Mouse (Mus musculus): ENCODE data around the gene Scel. TPM values are rescaled to one million over a fixed set of nuclear protein-coding genes. Genes with fewer than 3 reads are reported as not detected.

Gene Scel
- polyA plus RNA-seq, 1 experiment from 2014 or later: 4.0 TPM

DNA sequence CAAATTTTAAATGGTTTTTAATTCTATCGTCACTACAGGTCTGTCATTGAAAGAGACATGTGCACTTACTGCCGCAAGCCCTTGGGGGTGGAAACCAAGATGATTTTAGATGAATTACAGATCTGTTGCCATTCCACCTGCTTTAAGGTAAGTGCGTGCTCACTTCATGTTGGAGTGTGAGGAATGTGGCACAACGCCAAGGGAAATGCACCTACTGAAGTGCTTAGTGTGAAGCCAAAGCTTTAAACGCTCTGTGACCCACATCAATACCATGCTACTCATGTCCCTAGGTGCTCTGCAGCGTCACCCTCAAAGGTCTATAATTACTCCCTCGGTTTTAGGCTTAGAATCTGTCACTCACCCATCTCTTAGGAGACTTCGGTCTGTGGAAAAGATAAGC is 94.9 kb downstream of the Scel start:
- 82% methylated on average over 8 of the region's 8 CpGs for WGBS
- no peak overlapping the region for H3K9ac ChIP-seq (replicated peaks; ENCODE audit: low read depth, low read length)
- H3K4me3 ChIP-seq (ENCODE audit: low read depth, low read length): no peak overlapping the region
- no peak overlapping the region for H3K4me2 ChIP-seq (replicated peaks; ENCODE audit: low read depth, low read length)
- H3K27ac ChIP-seq (ENCODE audit: low read length): no peak overlapping the region
- H3K27me3 ChIP-seq (ENCODE audit: control insufficient read depth, insufficient read depth, low read length): no peaks in the 10 kb centered on the region
- H3K36me3 ChIP-seq (ENCODE audit: control insufficient read depth, insufficient read depth, low read length): no peaks in the 10 kb centered on the region
- no peaks in the 10 kb centered on the region for H3K9me3 ChIP-seq (ENCODE audit: control insufficient read depth, low read depth, low read length)
- ATAC-seq (ENCODE audit: insufficient number of reproducible peaks, insufficient read depth, low FRiP score, low read depth): no peak
- H3K4me1 ChIP-seq (ENCODE audit: control insufficient read depth, insufficient read depth, low read length): no peaks in the 10 kb centered on the region

DNA sequence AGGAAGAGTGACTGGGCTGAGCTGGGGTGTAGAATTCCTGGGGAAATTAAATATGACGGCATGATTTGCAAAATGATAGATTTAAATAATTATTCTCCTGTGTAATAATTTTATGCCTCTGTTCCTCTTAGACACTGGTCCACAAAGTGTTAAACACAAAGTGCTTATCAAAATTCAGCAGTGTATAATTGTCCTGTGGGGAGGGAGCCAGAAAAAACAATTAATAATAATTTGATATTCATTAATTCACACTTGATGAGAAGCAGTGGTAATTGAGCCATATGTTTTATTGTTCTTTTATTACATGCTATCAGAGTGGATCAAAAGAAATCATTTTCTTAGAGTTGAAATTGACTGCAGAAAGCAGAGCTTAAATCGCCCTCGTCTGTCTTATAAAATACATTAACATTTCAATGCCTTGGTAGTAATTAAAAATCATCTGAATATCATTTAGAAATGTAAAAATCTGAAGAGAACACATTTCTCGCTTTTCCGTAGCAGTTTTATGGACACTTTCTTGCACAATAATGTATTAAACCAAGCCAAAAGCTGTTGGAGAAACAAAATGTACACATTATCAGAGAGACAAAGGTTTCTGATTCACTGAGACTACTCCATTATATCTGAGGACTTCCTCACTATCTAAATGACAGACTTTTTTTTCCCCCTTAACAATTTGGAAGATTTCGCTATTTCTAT is 100.6 kb downstream of the Scel start:
- H3K4me2 ChIP-seq (replicated peaks; ENCODE audit: low read depth, low read length): no peak overlapping the region
- H3K9me3 ChIP-seq (ENCODE audit: control insufficient read depth, low read depth, low read length): no peaks in the 10 kb centered on the region
- no peak overlapping the region for H3K27ac ChIP-seq (ENCODE audit: low read length)
- no peak for ATAC-seq (ENCODE audit: insufficient number of reproducible peaks, insufficient read depth, low FRiP score, low read depth)
- no peak overlapping the region for H3K4me3 ChIP-seq (ENCODE audit: low read depth, low read length)
- H3K27me3 ChIP-seq (ENCODE audit: control insufficient read depth, insufficient read depth, low read length): no peaks in the 10 kb centered on the region
- 88% methylated on average over 6 of the region's 6 CpGs for WGBS
- no peak overlapping the region for H3K9ac ChIP-seq (replicated peaks; ENCODE audit: low read depth, low read length)
- H3K36me3 ChIP-seq (ENCODE audit: control insufficient read depth, insufficient read depth, low read length): no peaks in the 10 kb centered on the region
- H3K4me1 ChIP-seq (ENCODE audit: control insufficient read depth, insufficient read depth, low read length): no peaks in the 10 kb centered on the region

GRCm38 (mm10) chr14:103614272-103614587 is 101.1 kb downstream of the Scel start:
- Histone ChIP-seq H3K36me3 (ENCODE audit: control insufficient read depth, insufficient read depth, low read length) (no peaks in the 10 kb centered on the region), H3K9ac (replicated peaks; ENCODE audit: low read depth, low read length) (no peak overlapping the region), H3K4me3 (ENCODE audit: low read depth, low read length) (no peak overlapping the region), H3K27me3 (ENCODE audit: control insufficient read depth, insufficient read depth, low read length) (no peaks in the 10 kb centered on the region), H3K4me1 (ENCODE audit: control insufficient read depth, insufficient read depth, low read length) (no peaks in the 10 kb centered on the region), H3K27ac (ENCODE audit: low read length) (no peak overlapping the region), H3K9me3 (ENCODE audit: control insufficient read depth, low read depth, low read length) (no peaks in the 10 kb centered on the region), H3K4me2 (replicated peaks; ENCODE audit: low read depth, low read length) (no peak overlapping the region)
- ATAC-seq (ENCODE audit: insufficient number of reproducible peaks, insufficient read depth, low FRiP score, low read depth): no peak
- WGBS: 96% methylated on average over 4 of the region's 4 CpGs

GRCm38 (mm10) chr14:103619756-103620155 is 106.6 kb downstream of the Scel start:
- H3K9me3 ChIP-seq (ENCODE audit: control insufficient read depth, low read depth, low read length): no peaks in the 10 kb centered on the region
- H3K27ac ChIP-seq (ENCODE audit: low read length): no peak overlapping the region
- 89% methylated on average over 4 of the region's 4 CpGs for WGBS
- no peaks in the 10 kb centered on the region for H3K27me3 ChIP-seq (ENCODE audit: control insufficient read depth, insufficient read depth, low read length)
- H3K4me1 ChIP-seq (ENCODE audit: control insufficient read depth, insufficient read depth, low read length): no peaks in the 10 kb centered on the region
- ATAC-seq (ENCODE audit: insufficient number of reproducible peaks, insufficient read depth, low FRiP score, low read depth): no peak
- no peak overlapping the region for H3K4me2 ChIP-seq (replicated peaks; ENCODE audit: low read depth, low read length)
- H3K36me3 ChIP-seq (ENCODE audit: control insufficient read depth, insufficient read depth, low read length): no peaks in the 10 kb centered on the region
- H3K4me3 ChIP-seq (ENCODE audit: low read depth, low read length): no peak overlapping the region
- H3K9ac ChIP-seq (replicated peaks; ENCODE audit: low read depth, low read length): no peak overlapping the region

DNA sequence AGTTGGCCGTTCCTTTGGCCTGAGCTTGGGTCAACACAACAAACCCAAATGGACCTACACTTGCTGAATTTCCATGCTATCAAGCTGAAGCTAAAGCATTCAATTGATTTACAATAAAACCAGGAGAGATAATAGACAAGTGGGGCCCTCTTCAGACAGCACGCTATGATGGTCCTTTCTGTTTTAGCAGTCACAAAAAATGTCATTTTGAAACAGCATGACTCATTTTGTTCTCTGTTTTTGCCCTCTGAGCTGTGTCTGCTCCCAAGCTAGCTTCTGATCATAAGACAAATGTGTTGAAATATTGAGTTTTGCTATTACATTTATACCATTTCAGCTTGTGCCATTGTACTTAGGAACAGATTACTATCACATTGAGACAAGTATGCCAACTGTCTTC is 108.1 kb downstream of the Scel start:
- Histone ChIP-seq H3K4me2 (replicated peaks; ENCODE audit: low read depth, low read length) (no peak overlapping the region), H3K27me3 (ENCODE audit: control insufficient read depth, insufficient read depth, low read length) (no peaks in the 10 kb centered on the region), H3K27ac (ENCODE audit: low read length) (no peak overlapping the region), H3K36me3 (ENCODE audit: control insufficient read depth, insufficient read depth, low read length) (no peaks in the 10 kb centered on the region), H3K4me3 (ENCODE audit: low read depth, low read length) (no peak overlapping the region), H3K4me1 (ENCODE audit: control insufficient read depth, insufficient read depth, low read length) (no peaks in the 10 kb centered on the region), H3K9me3 (ENCODE audit: control insufficient read depth, low read depth, low read length) (no peaks in the 10 kb centered on the region), H3K9ac (replicated peaks; ENCODE audit: low read depth, low read length) (no peak overlapping the region)
- ATAC-seq (ENCODE audit: insufficient number of reproducible peaks, insufficient read depth, low FRiP score, low read depth): no peak
- 90% methylated on average over 2 of the region's 2 CpGs for WGBS

- no peak overlapping the region for H3K9ac ChIP-seq (replicated peaks; ENCODE audit: low read depth, low read length)
These were observed 113.0 kb downstream of the Scel start for GRCm38 (mm10) chr14:103626100-103626499.

GRCm38 (mm10) chr14:103629639-103630364 is 116.7 kb downstream of the Scel start:
- Histone ChIP-seq H3K27ac (ENCODE audit: low read length) (no peak overlapping the region), H3K9me3 (ENCODE audit: control insufficient read depth, low read depth, low read length) (no peaks in the 10 kb centered on the region), H3K4me3 (ENCODE audit: low read depth, low read length) (no peak overlapping the region), H3K4me2 (replicated peaks; ENCODE audit: low read depth, low read length) (no peak overlapping the region), H3K4me1 (ENCODE audit: control insufficient read depth, insufficient read depth, low read length) (no peaks in the 10 kb centered on the region), H3K36me3 (ENCODE audit: control insufficient read depth, insufficient read depth, low read length) (no peaks in the 10 kb centered on the region), H3K9ac (replicated peaks; ENCODE audit: low read depth, low read length) (no peak overlapping the region), H3K27me3 (ENCODE audit: control insufficient read depth, insufficient read depth, low read length) (no peaks in the 10 kb centered on the region)
- WGBS: 65% methylated on average over 7 of the region's 7 CpGs
- no peak for ATAC-seq (ENCODE audit: insufficient number of reproducible peaks, insufficient read depth, low FRiP score, low read depth)

More at GRCm38 (mm10) chr14:103626100-103626499, 113.0 kb downstream of the Scel start:
- WGBS: 75% methylated on average over 6 of the region's 6 CpGs
- no peaks in the 10 kb centered on the region for H3K9me3 ChIP-seq (ENCODE audit: control insufficient read depth, low read depth, low read length)
- no peaks in the 10 kb centered on the region for H3K36me3 ChIP-seq (ENCODE audit: control insufficient read depth, insufficient read depth, low read length)
- no peak for ATAC-seq (ENCODE audit: insufficient number of reproducible peaks, insufficient read depth, low FRiP score, low read depth)
- H3K4me1 ChIP-seq (ENCODE audit: control insufficient read depth, insufficient read depth, low read length): no peaks in the 10 kb centered on the region
- H3K27ac ChIP-seq (ENCODE audit: low read length): no peak overlapping the region
- H3K4me2 ChIP-seq (replicated peaks; ENCODE audit: low read depth, low read length): no peak overlapping the region
- H3K27me3 ChIP-seq (ENCODE audit: control insufficient read depth, insufficient read depth, low read length): no peaks in the 10 kb centered on the region
- no peak overlapping the region for H3K4me3 ChIP-seq (ENCODE audit: low read depth, low read length)

DNA sequence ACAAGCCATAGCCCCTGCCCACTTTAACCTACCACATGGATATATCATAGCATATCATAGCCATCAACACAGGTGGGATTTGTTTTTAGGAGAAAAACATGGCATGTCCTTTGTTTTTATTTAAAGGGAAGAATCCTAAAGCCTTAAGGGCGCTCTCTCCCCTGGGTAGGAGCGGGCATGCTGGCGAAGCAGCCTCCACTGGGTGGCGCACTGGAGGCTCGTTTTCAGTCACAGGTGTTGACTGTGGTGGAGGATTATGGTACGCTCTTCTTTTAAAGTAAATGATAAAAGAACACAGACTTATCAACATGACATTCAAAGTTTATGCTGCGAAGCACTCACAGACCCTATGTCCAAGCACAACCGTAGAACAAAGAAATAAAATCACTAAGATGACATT is 117.4 kb downstream of the Scel start:
- H3K9me3 ChIP-seq (ENCODE audit: control insufficient read depth, low read depth, low read length): no peaks in the 10 kb centered on the region
- H3K36me3 ChIP-seq (ENCODE audit: control insufficient read depth, insufficient read depth, low read length): no peaks in the 10 kb centered on the region
- 78% methylated on average over 8 of the region's 8 CpGs for WGBS
- H3K4me1 ChIP-seq (ENCODE audit: control insufficient read depth, insufficient read depth, low read length): no peaks in the 10 kb centered on the region
- H3K27me3 ChIP-seq (ENCODE audit: control insufficient read depth, insufficient read depth, low read length): no peaks in the 10 kb centered on the region
- H3K4me2 ChIP-seq (replicated peaks; ENCODE audit: low read depth, low read length): no peak overlapping the region
- H3K9ac ChIP-seq (replicated peaks; ENCODE audit: low read depth, low read length): no peak overlapping the region
- H3K4me3 ChIP-seq (ENCODE audit: low read depth, low read length): no peak overlapping the region
- no peak overlapping the region for H3K27ac ChIP-seq (ENCODE audit: low read length)
- no peak for ATAC-seq (ENCODE audit: insufficient number of reproducible peaks, insufficient read depth, low FRiP score, low read depth)
